Mouse (Mus musculus) heart, adult 8-10 months (tissue): ENCODE measurements at regions not wholly inside any gene's neighbourhood (a gene's known extent, or its start where the extent isn't known, plus 50 kb on each side); places are given as distances from the start of the nearest gene placed in this dataset.

Source experiments
- DNase-seq: peaks from one replicate; pipeline ENCODE4 v3.0.0; 2022; ENCODE audit warnings: low spot score

DNA sequence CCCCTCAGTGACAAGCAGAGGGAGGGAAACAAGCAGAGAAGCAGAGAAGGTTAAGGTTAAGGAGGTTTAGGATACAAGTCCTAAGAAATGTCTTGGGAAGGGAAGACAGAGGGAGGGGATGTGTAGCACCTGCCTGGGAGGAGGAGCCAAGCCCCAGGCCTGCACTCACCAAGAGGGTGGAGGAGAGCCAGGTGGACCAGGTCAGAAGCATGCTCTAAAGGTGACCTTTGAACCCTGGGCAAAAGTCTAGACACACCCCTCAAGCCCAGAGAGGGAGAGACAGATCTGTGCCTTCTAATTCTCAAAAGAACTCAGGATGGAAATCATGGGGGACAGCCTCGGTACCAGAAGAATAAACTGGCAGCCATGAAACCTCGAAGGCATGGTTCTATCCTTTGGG lies 54.4 kb upstream of the Calm2 start:
- no peak for DNase-seq

DNA sequence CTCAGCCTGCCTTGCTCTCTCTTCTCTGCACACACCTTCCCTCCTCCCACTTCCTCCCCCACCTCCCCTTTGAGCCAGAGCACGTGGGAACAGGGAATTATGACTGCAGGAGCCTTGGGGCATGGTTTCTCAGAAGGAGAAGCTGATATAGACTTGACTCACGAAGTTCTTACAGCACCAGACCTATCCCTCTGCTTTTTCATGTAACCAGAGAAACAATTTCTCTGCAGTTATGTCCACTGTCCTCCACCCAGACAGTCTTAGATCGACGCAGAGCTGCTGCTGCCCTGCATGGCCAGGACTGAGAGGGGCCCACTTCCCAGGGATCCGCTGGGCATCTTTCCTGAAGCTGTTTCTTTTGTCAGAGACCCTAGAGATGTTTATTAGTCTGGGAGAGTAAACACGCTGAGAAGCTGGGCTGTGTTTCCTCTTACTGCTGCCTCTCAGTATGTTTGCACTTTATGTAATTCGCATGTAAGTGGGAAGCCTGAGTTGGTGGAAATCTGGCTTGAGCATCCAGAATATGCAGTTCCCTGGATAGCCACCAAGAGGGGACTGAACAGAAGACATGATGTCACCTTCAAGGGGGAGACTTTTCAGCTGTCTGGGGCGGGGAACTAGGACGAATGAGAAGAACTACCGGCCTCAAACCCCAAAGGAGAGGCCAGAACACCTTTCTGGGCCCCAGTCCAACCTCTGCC lies 55.1 kb upstream of the Calm2 start:
- DNase-seq, result no peak

DNA sequence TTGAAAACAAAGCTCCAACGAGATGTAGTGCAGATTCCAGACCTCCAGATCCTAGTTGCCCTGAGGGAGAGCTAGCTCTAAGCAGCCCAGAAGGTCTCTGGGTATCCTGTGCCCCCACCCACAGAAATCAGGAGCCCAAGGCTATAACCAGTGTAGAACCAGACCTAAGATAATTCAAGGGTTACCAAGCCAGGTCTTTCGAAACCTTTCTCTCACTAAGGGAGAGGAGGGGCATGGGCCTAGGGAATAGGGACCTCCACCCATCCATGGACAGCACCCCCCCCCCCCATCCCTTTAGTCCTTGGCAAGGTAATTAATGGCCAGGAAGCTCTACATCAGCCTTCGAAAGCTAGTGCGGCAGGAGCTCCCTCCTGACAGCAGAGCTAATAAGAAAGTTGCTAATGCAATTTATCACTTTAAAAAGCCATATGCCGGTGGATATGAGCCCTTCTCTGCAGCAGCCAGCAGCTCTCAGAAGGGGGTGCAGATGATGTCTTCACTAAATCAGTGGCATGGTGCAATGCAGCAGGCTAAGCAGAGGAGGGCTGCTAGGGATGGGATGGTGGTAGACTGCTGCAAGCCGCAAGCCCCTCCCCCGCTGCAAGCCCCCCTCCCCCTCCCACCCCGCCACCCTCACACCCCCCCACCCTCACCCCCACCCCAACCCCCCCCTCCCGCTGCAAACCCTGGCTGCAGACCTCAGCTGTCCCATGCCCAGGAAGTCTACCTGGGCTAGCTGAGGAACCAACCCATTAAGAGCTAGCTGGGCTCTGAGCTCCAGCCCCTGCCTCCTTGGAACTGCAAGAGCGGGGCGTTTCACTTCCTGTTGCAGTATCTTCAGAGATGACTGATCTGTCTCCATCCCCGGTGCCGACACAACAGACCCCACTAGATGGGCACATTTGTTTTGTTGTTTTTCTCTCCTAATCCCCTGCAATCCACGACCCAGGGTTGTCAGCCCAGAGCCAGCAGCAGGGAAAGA lies 55.9 kb upstream of the Calm2 start:
- no peak for DNase-seq

DNA sequence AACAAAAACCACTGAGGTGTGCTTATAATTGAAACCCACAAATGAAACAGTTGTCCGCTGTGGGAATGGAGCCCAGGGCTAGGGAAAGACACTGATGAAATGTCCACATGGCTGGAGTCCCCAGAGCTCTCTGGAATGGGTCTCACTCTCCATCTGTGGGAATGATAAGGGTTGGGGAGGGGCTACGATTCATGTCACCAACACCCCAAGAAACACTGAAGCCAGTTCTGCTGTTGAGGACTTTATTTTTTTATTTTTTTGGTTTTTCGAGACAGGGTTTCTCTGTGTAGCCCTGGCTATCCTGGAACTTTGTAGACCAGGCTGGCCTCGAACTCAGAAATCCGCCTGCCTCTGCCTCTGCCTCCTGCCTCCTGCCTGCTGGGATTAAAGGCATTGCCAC lies 56.8 kb upstream of the Calm2 start:
- no peak for DNase-seq

DNA sequence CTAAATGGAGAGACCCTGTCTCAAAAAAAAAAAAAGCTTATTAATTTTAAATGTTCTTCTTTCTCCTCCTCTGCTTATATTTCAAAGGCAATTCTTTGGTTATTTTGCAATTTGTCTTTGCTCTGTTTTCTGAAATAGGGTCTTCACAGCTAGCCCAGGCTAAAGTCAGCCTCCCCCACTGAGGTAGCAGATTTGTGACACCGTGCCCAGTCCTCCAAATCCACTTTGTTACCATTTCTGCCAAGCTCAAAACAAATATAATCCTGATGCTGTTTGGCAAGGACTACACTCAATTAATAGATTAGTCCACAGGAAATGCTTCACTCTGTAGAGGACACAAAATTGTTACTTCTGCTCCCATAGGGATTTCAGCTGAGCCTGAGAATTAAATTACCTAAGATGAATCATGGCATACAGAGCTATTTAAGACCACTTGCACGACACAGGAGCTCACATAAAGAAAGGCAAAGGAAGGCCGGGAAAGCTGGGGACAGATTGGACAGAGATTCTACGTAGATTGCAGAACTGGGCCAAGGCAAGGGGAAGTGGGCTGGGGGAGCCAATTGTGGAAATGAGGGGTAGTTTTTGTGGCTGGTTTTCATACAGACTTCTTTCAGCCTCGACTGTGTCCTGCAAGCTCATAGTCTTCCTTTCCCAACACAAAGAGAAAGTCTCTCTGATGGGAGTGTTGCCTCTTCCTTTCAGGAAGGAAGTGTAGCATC lies 58.4 kb upstream of the Calm2 start:
- no peak for DNase-seq

DNA sequence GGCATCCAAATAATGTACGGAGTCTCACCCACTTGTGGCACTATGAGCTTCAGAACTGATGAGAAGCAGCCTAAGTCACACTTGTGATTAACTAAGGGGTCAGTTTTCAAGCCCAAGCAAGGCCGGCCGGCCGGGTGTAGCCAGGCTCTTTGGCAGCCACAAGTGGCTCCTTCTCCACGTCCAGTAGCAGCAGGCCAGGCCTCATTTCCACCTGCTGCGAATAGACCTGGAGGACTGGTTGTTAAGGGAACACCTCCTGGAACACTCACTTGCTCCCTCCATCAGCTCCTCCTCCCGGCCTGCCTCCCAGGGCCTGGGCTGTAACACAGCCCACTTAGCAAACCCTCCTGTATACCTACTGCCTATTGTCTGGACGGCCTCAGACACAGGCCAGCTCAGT lies 61.1 kb upstream of the Calm2 start:
- no peak for DNase-seq

DNA sequence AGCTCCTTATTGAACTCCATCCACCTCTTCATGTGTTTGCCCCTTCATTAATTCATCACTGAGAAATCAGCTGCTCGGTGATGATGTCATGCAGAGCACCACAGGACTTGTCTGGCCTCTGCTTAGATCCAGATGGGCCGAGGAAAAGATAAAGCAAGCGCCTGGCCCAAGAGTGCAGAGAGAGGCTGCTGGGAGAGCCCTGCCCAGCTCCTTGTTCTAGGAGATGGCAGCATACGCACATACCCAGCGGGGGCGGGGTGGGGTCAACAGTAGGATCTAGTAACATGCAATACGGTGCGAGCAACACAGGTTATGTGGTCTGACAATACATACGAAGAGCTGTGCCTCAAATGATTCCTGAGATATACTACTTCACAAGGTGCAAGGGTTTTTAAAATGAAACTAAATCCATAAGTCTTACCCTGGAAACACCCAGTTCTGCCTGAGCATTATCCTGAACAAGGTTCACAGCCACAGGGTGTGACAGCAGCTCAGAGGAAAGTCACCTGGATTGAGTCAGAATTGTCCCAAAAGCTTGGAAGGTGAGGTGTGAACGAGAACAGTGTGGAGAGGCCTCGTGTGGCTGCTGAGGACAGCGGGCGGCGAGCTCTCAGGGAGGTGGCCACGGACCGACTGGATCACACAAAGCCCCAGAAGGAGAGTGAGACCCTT lies 62.0 kb upstream of the Calm2 start:
- no peak for DNase-seq

DNA sequence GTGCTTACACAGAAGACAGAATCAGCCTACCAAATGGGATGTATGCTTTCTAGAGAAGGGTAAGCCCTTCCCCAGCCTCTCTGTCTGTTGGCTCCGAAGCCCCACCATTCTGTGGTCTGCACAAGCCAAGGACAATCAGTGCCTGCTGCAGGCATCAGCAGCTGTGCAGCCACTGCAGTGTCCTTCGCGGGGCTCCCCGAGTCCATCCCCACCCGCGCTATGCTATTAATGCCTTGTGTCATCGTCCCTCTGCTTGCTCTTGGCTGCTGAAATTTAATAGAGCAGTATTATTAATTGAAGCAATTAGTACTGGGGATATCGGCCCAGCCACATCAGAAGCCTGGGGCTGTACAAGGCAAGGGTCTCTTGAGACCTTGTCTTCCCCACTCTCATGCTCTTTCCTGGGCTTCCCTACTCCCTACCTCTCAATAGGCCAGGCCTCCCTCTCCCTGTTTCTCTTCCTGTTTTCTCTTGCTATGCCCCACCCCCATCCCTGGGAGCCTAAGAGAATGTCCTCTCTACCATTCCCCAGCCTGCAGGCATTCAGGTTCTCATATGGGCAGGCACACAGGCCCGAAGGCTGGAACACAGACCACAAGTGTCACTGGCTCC lies 65.4 kb upstream of the Calm2 start:
- no peak for DNase-seq

DNA sequence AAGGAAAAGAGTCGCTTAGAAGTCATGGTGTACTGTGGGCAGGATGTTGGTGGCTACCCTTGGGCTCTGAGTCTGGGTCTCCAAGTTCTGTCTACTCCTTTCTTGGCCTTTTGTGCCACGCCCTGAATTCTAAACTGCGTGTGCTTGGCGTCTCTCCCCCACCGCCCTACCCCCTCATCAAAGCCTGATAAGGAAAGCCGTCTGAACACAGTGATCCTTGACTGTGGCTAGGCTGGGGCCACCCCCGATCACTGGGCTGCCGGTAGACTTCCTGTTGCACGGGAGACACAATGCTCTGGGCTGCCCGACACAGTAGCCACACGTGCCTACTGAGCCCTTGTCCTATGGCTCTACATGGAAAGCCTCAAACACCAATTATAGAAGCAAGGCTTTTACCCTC lies 67.1 kb upstream of the Calm2 start:
- DNase-seq, result no peak

DNA sequence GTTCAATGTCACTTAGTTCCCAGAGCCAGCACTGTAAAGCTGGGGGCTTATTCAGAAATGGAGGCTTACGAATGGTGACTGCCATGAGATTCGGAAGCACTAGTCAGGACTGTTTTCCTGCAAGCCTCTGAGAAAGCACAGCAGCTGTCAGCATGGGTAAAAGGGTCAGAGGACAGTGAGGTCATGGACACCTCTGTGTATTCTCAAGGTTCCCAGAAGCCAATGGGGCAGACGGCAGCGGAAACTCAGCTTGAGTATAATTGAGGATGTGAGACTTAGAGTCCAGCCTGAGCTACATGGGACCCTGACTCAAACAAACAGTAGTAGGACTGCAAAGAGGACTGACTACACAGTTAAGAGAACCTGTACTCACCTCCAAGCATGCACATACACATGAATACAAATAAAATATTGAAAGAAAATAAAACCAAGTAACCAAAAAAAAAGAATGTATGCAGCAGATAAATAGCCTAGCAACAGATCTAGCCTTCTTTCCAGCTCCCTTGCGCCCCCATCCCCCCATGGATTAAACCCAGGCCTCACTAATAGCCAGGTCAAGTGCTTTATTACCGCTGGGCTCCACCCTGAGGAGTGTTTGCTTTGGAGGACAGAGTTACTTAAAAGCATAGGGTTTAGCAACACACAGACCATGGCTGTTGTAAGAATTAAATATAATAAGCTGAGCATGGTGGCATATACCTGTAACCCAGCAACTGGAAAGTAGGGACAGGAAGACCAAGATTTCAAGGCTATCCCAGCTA lies 67.8 kb upstream of the Calm2 start:
- DNase-seq, result no peak

DNA sequence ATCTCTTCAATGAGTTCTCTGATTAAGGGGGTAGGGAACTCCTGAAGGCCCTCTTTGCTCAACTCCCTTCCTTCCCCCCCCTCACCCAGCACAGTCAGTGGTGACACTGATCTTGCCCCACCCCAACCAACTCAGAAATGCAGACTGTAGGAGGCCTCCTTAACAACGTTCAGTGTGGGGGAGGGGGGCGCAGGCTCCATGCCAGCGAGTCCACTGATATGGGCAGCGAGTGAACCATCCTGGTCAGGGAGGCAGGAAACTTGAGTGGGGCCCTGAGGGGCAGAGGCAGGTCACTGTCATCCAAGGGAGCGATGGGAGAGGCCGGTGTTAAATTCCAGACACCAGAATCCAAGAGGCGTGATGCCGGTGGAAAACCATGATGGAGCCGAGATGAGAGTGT lies 70.5 kb upstream of the Calm2 start:
- DNase-seq, result no peak

DNA sequence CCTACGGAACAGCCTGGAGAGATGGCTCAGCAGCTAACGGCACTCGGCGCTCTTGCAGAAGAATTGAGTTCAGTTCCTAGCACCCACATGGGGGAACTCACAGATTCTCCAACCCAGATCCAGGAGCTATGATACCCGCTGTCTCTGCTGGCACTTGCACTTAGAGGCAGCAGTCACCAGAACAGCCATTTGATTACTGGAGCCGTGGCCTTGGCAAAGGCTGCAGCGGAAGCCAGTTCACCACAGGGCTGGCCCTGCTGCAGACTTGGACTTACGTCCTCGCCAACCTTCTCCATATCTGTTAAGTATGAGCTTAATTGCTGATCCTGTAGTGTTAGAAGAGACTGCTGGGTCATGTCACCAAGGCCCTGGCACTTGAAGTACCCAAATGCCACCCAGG lies 72.7 kb upstream of the Calm2 start:
- DNase-seq, result no peak

DNA sequence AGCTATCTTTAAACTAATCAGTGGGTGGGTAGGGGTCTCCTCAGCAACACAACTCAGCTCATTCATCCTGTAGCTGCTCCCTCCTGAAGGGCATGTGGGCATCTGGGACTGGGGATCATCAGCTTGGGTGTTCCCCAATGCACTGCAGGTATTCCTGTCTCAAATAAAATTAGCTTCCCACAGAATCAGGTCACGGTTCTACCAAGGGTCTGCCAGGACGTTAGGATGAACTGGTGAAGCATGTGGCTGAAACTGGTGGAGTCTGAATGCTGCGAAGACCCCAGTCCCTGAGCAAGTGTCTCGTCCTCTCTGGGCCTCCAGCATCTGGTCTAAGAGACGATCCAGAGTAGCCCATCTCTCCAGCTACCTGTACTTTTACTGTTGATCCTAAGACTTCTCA lies 74.1 kb upstream of the Calm2 start:
- no peak for DNase-seq

DNA sequence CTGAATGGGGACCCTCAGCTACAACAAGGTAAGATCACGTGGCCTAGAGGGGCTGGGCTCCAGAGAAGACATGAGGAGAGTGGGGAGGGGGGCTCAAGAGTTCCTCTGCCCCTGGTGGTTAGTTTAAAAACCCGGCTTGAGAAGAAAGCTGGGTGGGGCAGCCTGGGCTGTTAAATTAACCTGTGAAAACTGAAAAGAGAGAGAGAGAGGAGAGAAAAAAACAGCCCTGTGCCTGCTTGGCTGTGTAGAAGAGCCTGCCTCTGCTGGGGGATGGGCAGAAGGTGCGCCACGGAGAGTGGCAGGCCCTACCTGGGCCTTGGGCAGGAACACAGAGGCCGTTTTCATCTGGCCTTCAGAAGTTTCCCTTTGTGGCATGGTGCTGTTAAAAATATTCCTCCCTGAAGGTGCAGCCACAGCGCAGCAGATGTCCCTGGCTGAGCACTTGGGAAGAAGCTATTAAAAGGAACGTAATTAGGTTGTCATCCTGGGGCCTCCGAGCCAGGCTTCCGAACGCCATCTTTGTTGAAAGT lies 75.0 kb upstream of the Calm2 start:
- DNase-seq, result no peak

DNA sequence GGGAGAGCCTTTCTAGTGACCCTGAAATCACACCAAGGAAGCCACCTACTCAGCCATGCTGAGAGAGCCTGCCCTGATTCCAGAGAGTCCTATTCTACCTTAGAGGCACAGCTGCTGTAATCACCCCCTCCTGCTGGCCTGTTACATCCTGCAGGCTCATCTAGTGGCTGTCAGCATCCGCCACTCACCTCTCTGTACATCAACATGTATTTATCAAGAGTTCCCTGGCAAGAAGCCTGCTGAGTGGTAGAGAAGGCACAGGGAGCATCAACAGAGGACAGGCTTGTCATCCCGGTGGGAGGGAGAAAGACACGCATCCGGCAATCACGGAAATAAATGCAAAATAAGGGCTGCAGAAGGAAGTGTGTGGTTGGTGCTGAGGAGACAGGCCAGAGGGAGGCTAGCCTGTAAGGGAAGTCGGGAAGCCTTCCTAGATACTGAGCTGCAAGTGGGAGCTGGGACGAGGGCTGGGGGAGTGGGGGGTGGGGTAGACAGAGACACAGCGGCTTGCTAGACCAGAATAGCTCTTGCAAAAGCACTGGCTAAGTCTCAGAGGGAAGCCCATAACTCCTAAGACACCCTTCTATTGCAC lies 75.9 kb upstream of the Calm2 start:
- DNase-seq, result no peak

DNA sequence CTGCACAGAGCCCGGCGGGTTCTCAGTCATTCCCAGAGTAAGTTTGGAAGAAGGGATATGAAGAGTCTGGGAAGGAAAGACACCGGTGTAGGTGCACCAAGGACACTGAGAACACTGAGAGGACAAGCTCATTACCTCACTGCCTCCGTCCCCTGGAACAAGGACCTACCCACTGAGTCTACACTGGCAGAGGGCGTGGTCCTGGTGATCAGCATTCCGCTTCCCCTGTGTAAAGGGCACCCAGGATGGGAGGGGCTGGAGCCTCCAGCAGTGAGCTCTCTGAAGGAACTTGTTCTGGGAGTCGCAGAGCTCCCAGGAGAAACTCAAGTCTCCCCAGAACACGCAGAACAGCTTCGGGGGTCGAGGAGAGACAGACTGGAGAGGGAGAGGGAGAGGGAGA lies 76.9 kb upstream of the Calm2 start:
- no peak for DNase-seq

DNA sequence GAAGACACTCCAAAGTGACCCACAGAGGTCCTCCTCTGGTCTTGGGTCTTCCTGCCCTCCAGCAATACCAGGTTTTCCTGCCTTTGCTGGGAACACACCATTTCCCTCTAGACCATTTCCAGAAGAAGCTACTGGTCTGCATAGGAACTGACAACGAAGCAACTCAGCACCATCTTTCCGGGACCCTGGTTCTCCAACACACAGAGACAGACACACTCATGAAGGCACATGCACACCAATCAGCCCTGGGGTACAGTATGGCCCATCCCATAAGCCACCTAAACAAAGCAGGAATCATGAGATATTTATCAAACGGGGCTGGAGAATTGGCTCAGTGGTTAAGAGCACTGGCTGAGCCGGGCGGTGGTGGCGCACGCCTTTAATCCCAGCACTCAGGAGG lies 80.4 kb upstream of the Calm2 start:
- no peak for DNase-seq

DNA sequence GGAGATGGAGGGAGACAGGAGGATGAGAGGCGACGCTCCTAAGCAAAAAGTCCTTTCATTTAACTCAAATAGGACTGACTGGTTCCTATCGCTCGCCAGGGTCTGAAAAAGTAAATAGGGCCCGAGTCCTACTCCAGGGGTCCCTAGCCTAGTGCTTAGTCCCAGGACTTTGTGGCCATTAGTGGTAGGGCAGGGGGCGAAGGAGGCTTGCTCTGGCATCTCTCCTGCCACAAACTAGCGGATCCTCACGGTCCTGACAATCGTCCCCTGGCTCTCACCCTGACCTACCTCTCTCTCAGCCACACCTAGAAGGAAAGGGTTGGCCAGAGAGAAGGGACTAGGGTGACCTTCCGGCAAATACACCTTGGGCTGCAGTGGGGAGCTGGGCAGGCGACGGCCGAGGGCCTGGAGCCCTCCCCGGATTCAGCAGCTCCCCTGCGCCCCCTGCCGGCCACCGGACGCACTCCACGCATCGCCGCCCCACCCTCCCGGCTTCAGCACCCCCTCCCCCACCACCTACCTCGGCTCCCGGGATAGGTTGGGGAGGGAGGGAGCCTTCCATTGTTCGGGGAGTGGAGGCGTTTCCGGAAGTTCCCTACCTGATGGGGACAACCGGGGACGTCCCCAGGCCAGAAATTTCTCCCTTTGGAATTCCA lies 83.6 kb upstream of the Calm2 start:
- peak; percentile 88 for DNase-seq

DNA sequence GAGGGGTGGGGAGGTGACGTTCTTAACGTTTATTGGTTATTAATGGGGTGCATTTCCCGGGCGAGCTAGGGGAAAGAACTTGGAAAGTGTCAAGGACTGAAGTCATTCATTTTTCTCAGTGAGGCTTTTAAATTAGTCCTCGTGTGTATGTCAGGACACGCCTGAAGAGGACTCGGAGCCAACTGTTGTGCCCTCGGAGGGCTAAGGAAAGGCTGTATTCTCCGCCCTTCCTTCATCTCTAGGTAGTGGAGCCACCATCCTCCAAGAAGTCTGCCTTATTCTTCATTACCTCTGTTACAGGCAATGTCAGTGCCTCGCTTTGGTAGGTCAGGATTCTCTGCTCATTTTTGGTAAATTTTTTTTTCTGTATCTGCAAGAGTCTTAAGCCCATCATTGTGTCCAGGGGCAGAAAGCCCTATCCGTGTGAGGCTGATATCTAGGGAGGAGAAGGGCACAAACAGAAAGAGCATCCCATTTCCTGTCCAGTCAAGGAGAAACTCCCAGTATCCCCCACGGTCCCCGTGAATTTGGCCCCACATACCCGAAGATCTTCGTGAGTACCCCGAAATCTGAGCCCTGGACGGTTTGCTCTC lies 84.2 kb upstream of the Calm2 start:
- peak; percentile 35 for DNase-seq
